Mouse (Mus musculus): ENCODE results near the gene Tent5a.

Tent5a gene

GRCm38 (mm10) chr9:85312473-85312872 lies 14.7 kb downstream of the Tent5a start, which contains the start of gene Gm11114:
TSS of gene Gm11114 (plus strand) at chr9:85312773.
- DNase-seq: no peak

GRCm38 (mm10) chr9:85303378-85303777 lies 23.8 kb downstream of the Tent5a start:
- no peak for DNase-seq

- DNase-seq: no peak
These were observed 24.3 kb downstream of the Tent5a start for GRCm38 (mm10) chr9:85302849-85303248.

- DNase-seq: no peak
These were observed 53.0 kb downstream of the Tent5a start for GRCm38 (mm10) chr9:85274114-85274513.

Measured in thymus, postnatal 36 days (tissue).